Mouse (Mus musculus): ENCODE data around the gene Zfp672. TPM values are rescaled to one million over a fixed set of nuclear protein-coding genes. Genes with fewer than 3 reads are reported as not detected.
A peak's percentile ranks its signal among the peaks of the same experiment; 100 is the strongest.

The Zfp672 gene
- total and polyA plus RNA-seq, 3 experiments: 22.6 to 39.5 TPM; not detected in 1

GRCm38 (mm10) chr11:58324614-58325229, 5.4 kb downstream of the Zfp672 start:
- H3K9ac ChIP-seq (ENCODE audit: control insufficient read depth, low read depth, low read length, poor library complexity, severe bottlenecking): no peak overlapping the region
- H3K36me3 ChIP-seq (ENCODE audit: control insufficient read depth in 1 of 2, insufficient read depth in 2 of 2, low read length in 2 of 2): peaks cover 8 to 39% of the 10 kb centered on the region in 2 experiments
- no peak overlapping the region for H3K27ac ChIP-seq (ENCODE audit: control insufficient read depth, low read depth, low read length)
- TF ChIP-seq ETS1 (IDR thresholded peaks at IDR 0.05; ENCODE audit: low read depth, low read length): 0 out of 2 replicates have a peak, but pooled peaks have one; percentile 26
- TF ChIP-seq TAL1 (IDR thresholded peaks at IDR 0.05; ENCODE audit: low read length): peak; percentile 73
- TF ChIP-seq ZMIZ1 (IDR thresholded peaks at IDR 0.05; ENCODE audit: low read depth, low read length): no peak
- peak; percentile 11; the same call in 1 of the 2 replicates for TF ChIP-seq GATA1 (IDR thresholded peaks at IDR 0.05; ENCODE audit: low read depth, low read length)
- TF ChIP-seq TCF12 (IDR thresholded peaks at IDR 0.05; ENCODE audit: low read depth, low read length): peak; percentile 47; the same call in 1 of the 2 replicates
- TF ChIP-seq CHD1 (IDR thresholded peaks at IDR 0.05; ENCODE audit: low read depth, low read length): no peak
- no peaks in the 10 kb centered on the region for H3K9me3 ChIP-seq (replicated peaks; ENCODE audit: insufficient read depth, low read length)
- peaks cover 24% of the 10 kb centered on the region for H3K79me2 ChIP-seq (ENCODE audit: control insufficient read depth, insufficient read depth, low read length, poor library complexity)
- H3K4me1 ChIP-seq (ENCODE audit: control insufficient read depth in 1 of 2, insufficient read depth in 2 of 2, low read length in 2 of 2): peaks cover 7 to 29% of the 10 kb centered on the region in 2 experiments; a peak in 3 of 4 replicates
- no peak overlapping the region for H3K4me3 ChIP-seq (ENCODE audit: control insufficient read depth in 1 of 2, insufficient read depth in 1 of 2, low read depth in 2 of 2, low read length in 2 of 2)
- H3K27me3 ChIP-seq (ENCODE audit: control insufficient read depth in 1 of 2, insufficient read depth in 2 of 2, low read length in 2 of 2): no peaks in the 10 kb centered on the region
- DNase-seq (ENCODE audit: low read depth, low spot score): peak; percentile 48

DNA sequence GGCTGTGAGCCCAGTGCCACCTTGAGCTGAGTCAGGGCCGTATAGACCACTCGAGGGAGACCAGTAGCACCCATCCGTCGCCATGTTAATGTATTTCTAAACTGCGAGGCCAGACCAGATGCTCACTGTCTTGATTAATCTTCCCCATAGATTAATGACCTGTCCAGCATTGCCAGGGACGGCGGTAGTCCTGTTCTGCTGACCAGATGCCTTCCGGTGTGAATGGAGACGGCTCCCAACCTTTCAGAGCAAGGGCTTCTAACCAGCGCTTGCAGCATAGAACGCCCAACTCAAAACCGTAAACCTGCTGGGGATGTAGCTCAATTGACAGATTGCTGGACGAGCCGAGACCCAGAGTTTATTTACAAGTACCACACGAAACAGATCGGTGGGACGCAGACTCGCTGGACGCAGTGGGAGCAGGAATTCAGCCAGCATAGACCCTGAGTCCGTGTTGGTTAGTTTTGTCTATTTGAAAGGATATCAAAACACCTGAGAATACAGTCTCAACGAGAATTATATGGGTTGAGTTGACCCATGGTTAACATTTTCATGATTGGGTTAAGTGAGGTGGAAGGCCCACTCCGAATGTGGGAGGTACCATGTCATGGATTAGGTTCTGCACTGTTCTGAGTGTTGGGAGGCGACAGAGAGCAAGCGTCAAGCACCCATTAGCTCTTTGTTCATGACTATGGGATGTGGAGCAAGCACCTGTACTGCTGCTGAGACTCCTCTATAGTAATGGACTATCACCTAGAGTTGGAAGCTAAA, 6.4 kb downstream of the Zfp672 start:
- peaks cover 4 to 21% of the 10 kb centered on the region in 2 experiments; a peak in 3 of 4 replicates for H3K4me1 ChIP-seq (ENCODE audit: control insufficient read depth in 1 of 2, insufficient read depth in 2 of 2, low read length in 2 of 2)
- H3K79me2 ChIP-seq (ENCODE audit: control insufficient read depth, insufficient read depth, low read length, poor library complexity): peaks cover 15% of the 10 kb centered on the region
- peak overlapping the region; percentile 79 for H3K9ac ChIP-seq (ENCODE audit: control insufficient read depth, low read depth, low read length, poor library complexity, severe bottlenecking)
- H3K4me3 ChIP-seq (ENCODE audit: control insufficient read depth in 1 of 2, insufficient read depth in 1 of 2, low read depth in 2 of 2, low read length in 2 of 2): peak overlapping the region; percentile 52 to 69
- TF ChIP-seq CHD1 (IDR thresholded peaks at IDR 0.05; ENCODE audit: low read depth, low read length): no peak
- peak; percentile 40 for TF ChIP-seq SIN3A (IDR thresholded peaks at IDR 0.05; ENCODE audit: low read length)
- peak; percentile 62 for TF ChIP-seq POLR2AphosphoS2 (IDR thresholded peaks at IDR 0.05; ENCODE audit: low read length)
- H3K36me3 ChIP-seq (ENCODE audit: control insufficient read depth in 1 of 2, insufficient read depth in 2 of 2, low read length in 2 of 2): peaks cover 11 to 33% of the 10 kb centered on the region in 2 experiments
- DNase-seq (ENCODE audit: low read depth, low spot score): peak; percentile 49
- peak overlapping the region; percentile 36 for H3K27ac ChIP-seq (ENCODE audit: control insufficient read depth, low read depth, low read length)
- no peaks in the 10 kb centered on the region for H3K9me3 ChIP-seq (replicated peaks; ENCODE audit: insufficient read depth, low read length)
- no peaks in the 10 kb centered on the region for H3K27me3 ChIP-seq (ENCODE audit: control insufficient read depth in 1 of 2, insufficient read depth in 2 of 2, low read length in 2 of 2)

- Histone ChIP-seq H3K36me3 (ENCODE audit: control insufficient read depth in 1 of 2, insufficient read depth in 2 of 2, low read length in 2 of 2) (peaks cover 11 to 27% of the 10 kb centered on the region in 2 experiments), H3K4me1 (ENCODE audit: control insufficient read depth in 1 of 2, insufficient read depth in 2 of 2, low read length in 2 of 2) (peaks cover 4 to 20% of the 10 kb centered on the region in 2 experiments; a peak in 3 of 4 replicates), H3K27ac (ENCODE audit: control insufficient read depth, low read depth, low read length) (peak overlapping the region; percentile 73)
- peak; percentile 78 for TF ChIP-seq SIN3A (IDR thresholded peaks at IDR 0.05; ENCODE audit: low read length)
- TF ChIP-seq MAFK (IDR thresholded peaks at IDR 0.05; ENCODE audit: borderline replicate concordance, low read depth, low read length): no peak
- no peak for TF ChIP-seq BHLHE40 (IDR thresholded peaks at IDR 0.05; ENCODE audit: borderline replicate concordance, low read depth, low read length)
- TF ChIP-seq MEF2A (IDR thresholded peaks at IDR 0.05; ENCODE audit: extremely low read depth, insufficient replicate concordance, low read depth, low read length, poor library complexity, severe bottlenecking): 0 out of 2 replicates have a peak, but pooled peaks have one; percentile 10
- peak; percentile 89 to 94 for TF ChIP-seq POLR2A (IDR thresholded peaks at IDR 0.05; ENCODE audit: control insufficient read depth in 1 of 2, insufficient read depth in 1 of 2, low read depth in 1 of 2, low read length in 2 of 2, poor library complexity in 1 of 2)
- TF ChIP-seq GATA1 (IDR thresholded peaks at IDR 0.05; ENCODE audit: low read depth, low read length): no peak
- no peak for TF ChIP-seq CHD2 (IDR thresholded peaks at IDR 0.05; ENCODE audit: low read length)
- no peak for TF ChIP-seq RCOR1 (IDR thresholded peaks at IDR 0.05; ENCODE audit: low read depth, low read length)
- no peak for TF ChIP-seq CHD1 (IDR thresholded peaks at IDR 0.05; ENCODE audit: low read depth, low read length)
- TF ChIP-seq MAZ (IDR thresholded peaks at IDR 0.05; ENCODE audit: low read depth, low read length): peak; percentile 79; the same call in 1 of the 2 replicates
- peak; percentile 85 for TF ChIP-seq MXI1 (IDR thresholded peaks at IDR 0.05; ENCODE audit: low read depth, low read length)
- no peak for TF ChIP-seq MYB (IDR thresholded peaks at IDR 0.05; ENCODE audit: low read depth, low read length)
- TF ChIP-seq POLR2AphosphoS2 (IDR thresholded peaks at IDR 0.05; ENCODE audit: low read length): peak; percentile 100
- peak; percentile 34; the same call in 1 of the 2 replicates for TF ChIP-seq MAX (IDR thresholded peaks at IDR 0.05; ENCODE audit: low read length)
- TF ChIP-seq TCF12 (IDR thresholded peaks at IDR 0.05; ENCODE audit: low read depth, low read length): peak; percentile 61
- TF ChIP-seq HCFC1 (IDR thresholded peaks at IDR 0.05; ENCODE audit: low read depth, low read length): peak; percentile 84
- TF ChIP-seq MYC (IDR thresholded peaks at IDR 0.05; ENCODE audit: low read depth, low read length): 0 out of 2 replicates have a peak, but pooled peaks have one; percentile 16
- TF ChIP-seq ZMIZ1 (IDR thresholded peaks at IDR 0.05; ENCODE audit: low read depth, low read length): peak; percentile 96; the same call in 1 of the 2 replicates
These were observed 7.1 kb downstream of the Zfp672 start for GRCm38 (mm10) chr11:58322824-58323569.

More at GRCm38 (mm10) chr11:58322824-58323569, 7.1 kb downstream of the Zfp672 start:
- Histone ChIP-seq H3K9ac (ENCODE audit: control insufficient read depth, low read depth, low read length, poor library complexity, severe bottlenecking) (peak overlapping the region; percentile 86), H3K9me3 (replicated peaks; ENCODE audit: insufficient read depth, low read length) (no peaks in the 10 kb centered on the region), H3K79me2 (ENCODE audit: control insufficient read depth, insufficient read depth, low read length, poor library complexity) (peaks cover 11% of the 10 kb centered on the region), H3K4me3 (ENCODE audit: control insufficient read depth in 1 of 2, insufficient read depth in 1 of 2, low read depth in 2 of 2, low read length in 2 of 2) (peak overlapping the region; percentile 52 to 71), H3K27me3 (ENCODE audit: control insufficient read depth in 1 of 2, insufficient read depth in 2 of 2, low read length in 2 of 2) (no peaks in the 10 kb centered on the region)
- DNase-seq (ENCODE audit: low read depth, low spot score): peak; percentile 98
